Mouse (Mus musculus) limb, embryonic 12.5 days (tissue): ENCODE data around the gene Mical3. TPM values are rescaled to one million over a fixed set of nuclear protein-coding genes. Genes with fewer than 3 reads are reported as not detected.

ENCODE experiments used
- ATAC-seq: fragments of 200-750 bp; cut with Nextera tagmentation; 2 replicates; pipeline ENCODE4 v1.8.0; 2017; ENCODE audit warnings: low read depth, moderate TSS enrichment; ENCODE audit not compliant: insufficient number of reproducible peaks, insufficient read depth, low FRiP score, low TSS enrichment
- H3K27ac ChIP-seq: fragments of 300-500 bp; sonication (generic); 2 replicates; pipeline ENCODE4 v1.5.1; 2016; ENCODE audit warnings: mild to moderate bottlenecking, moderate library complexity
- H3K27me3 ChIP-seq: fragments of 300-500 bp; sonication (generic); 2 replicates; pipeline ENCODE4 v1.6.1; 2016; ENCODE audit warnings: mild to moderate bottlenecking, moderate library complexity
- H3K36me3 ChIP-seq: fragments of 300-500 bp; sonication (generic); 2 replicates; pipeline ENCODE4 v1.6.1; 2016; ENCODE audit warnings: mild to moderate bottlenecking, moderate library complexity
- H3K4me1 ChIP-seq: fragments of 300-500 bp; sonication (generic); replicated peaks from 2 replicates; pipeline ENCODE4 v1.6.1; 2016
- H3K4me2 ChIP-seq: fragments of 300-500 bp; sonication (generic); 2 replicates; pipeline ENCODE4 v1.6.1; 2016; ENCODE audit warnings: mild to moderate bottlenecking, moderate library complexity
- H3K4me3 ChIP-seq: fragments of 300-500 bp; sonication (generic); replicated peaks from 2 replicates; pipeline ENCODE4 v1.5.1; 2016; ENCODE audit warnings: mild to moderate bottlenecking
- H3K9ac ChIP-seq: fragments of 300-500 bp; sonication (generic); replicated peaks from 2 replicates; pipeline ENCODE4 v1.6.1; 2016; ENCODE audit warnings: mild to moderate bottlenecking, moderate library complexity
- H3K9me3 ChIP-seq: fragments of 300-500 bp; sonication (generic); 2 replicates; pipeline ENCODE4 v1.6.1; 2016; ENCODE audit warnings: mild to moderate bottlenecking, moderate library complexity
- WGBS: fragments of 180-500 bp; shearing (Covaris S2); methylation state at CpG from one replicate; pipeline ENCODE4 v1.1.7; 2016; 5-methylcytosine and 5-hydroxymethylcytosine counted together
- polyA plus RNA-seq: library from polyadenylated mRNA; unstranded; fragments of >200 nt; fragmentation: Nextera tagmentation; extraction: Ambion mirVana; gene quantifications from 2 replicates; pipeline ENCODE4 v1.2.1, GENCODE M21; 2016

Gene Mical3
- polyA plus RNA-seq, 1 experiment from 2014 or later = 10.8 TPM

GRCm38 (mm10) chr6:121009651-121010050 lies 121.1 kb downstream of the Mical3 start:
- no peak for ATAC-seq
- Histone ChIP-seq H3K9me3 (no peaks in the 10 kb centered on the region), H3K4me2 (no peak overlapping the region), H3K27ac (no peak overlapping the region), H3K27me3 (no peaks in the 10 kb centered on the region), H3K4me1 (no peaks in the 10 kb centered on the region), H3K4me3 (no peak overlapping the region), H3K36me3 (peaks cover 41% of the 10 kb centered on the region; the same call in 1 of the 2 replicates), H3K9ac (no peak overlapping the region)
- whole genome bisulfite sequencing = 92% methylated on average over 8 of the region's 8 CpGs

DNA sequence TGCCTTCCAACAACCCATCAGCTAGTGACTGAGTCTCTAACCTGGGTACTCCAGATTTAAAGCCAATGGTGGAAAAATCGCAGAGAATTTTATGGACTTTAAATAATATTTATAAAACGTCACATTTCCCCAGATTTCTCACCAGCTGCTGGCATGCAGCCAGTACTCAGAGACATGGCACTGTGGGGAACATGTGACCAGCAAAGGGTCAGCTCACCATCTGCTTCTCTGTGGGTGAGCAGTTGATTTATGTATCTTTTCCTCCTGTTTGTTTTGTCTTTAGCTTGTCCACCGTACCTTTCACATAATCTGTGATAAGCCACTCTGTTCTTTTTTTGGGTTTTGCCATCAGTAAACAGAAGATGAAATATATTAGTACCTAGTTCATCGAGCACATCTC lies 125.8 kb downstream of the Mical3 start:
- Histone ChIP-seq H3K27ac (no peak overlapping the region), H3K9ac (no peak overlapping the region), H3K4me1 (no peaks in the 10 kb centered on the region), H3K9me3 (no peaks in the 10 kb centered on the region), H3K36me3 (peaks cover 47% of the 10 kb centered on the region), H3K27me3 (no peaks in the 10 kb centered on the region), H3K4me2 (no peak overlapping the region), H3K4me3 (no peak overlapping the region)
- WGBS = 55% methylated on average over 4 of the region's 4 CpGs
- ATAC-seq = no peak

DNA sequence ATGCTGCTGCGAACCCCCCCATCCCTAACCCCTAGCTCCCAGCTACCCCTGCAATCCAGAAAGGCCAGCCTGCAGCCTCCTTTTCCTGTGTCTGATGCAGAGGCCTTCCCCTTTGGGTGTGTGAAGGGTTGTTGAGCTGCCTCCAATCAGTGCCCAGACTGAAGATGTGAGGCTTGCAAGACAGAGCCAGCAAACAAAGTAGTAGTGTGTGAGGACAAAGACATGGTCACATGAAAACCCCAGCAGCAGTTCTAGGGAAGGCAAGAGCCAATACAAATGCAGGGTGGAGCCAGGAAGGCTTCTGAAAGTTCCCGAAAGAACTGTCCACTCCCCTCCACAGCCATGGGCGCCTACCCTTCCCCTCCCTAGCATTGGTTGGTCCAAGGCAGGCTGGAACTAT lies 127.8 kb downstream of the Mical3 start:
- H3K9ac ChIP-seq = no peak overlapping the region; the same call in 1 of the 2 replicates
- no peak overlapping the region for H3K27ac ChIP-seq

DNA sequence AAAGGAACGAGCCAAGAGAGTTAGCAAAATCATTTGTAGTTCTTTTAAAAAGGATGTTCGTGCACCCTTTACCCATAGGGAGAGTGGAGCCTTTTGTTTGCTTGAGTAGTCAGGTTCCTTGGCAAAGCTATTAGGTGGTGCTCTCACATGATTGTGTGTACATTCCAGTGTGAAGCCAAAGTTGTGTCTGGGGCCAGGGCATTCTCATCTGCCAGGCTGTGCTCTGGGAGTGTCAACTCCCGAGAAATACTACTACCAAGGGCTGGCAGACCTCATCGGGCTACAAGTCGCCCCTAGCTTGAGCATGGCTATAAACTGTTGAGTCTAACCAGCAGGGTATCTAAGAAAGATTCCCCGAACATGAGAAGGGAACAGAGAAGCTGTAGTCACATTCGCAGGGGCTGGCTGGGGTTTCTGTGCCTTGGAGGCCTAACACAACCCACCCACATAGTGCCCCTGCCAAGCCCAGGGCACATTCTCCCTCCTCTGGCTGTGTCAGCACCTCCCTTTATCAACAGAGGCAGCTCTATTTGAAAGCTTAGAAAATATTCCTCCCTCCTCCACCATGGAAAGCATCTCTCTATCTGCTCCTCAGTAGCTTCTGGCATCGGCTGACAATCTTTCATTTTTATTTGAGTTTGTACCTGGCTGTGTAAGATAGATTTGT lies 130.8 kb downstream of the Mical3 start:
- peaks cover 5% of the 10 kb centered on the region; the same call in 1 of the 2 replicates for H3K4me1 ChIP-seq
- no peaks in the 10 kb centered on the region for H3K27me3 ChIP-seq
- no peak overlapping the region for H3K4me2 ChIP-seq
- no peaks in the 10 kb centered on the region for H3K9me3 ChIP-seq
- WGBS = 80% methylated on average over 8 of the region's 8 CpGs
- H3K27ac ChIP-seq = no peak overlapping the region
- H3K36me3 ChIP-seq = peaks cover 30% of the 10 kb centered on the region
- H3K4me3 ChIP-seq = no peak overlapping the region
- no peak for ATAC-seq
- H3K9ac ChIP-seq = no peak overlapping the region

More for the DNA sequence above, 127.8 kb downstream of the Mical3 start:
- Histone ChIP-seq H3K27me3 (no peaks in the 10 kb centered on the region), H3K4me1 (peaks cover 5% of the 10 kb centered on the region; the same call in 1 of the 2 replicates), H3K4me2 (no peak overlapping the region), H3K4me3 (no peak overlapping the region), H3K36me3 (peaks cover 40% of the 10 kb centered on the region), H3K9me3 (no peaks in the 10 kb centered on the region)
- 83% methylated on average over 3 of the region's 3 CpGs for WGBS
- no peak for ATAC-seq

- peaks cover 5% of the 10 kb centered on the region; the same call in 1 of the 2 replicates for H3K4me1 ChIP-seq
- peak overlapping the region; percentile 14; the same call in 1 of the 2 replicates for H3K27ac ChIP-seq
- no peak for ATAC-seq
- H3K9ac ChIP-seq = no peak overlapping the region
- no peaks in the 10 kb centered on the region for H3K27me3 ChIP-seq
- H3K36me3 ChIP-seq = peaks cover 30% of the 10 kb centered on the region
- H3K9me3 ChIP-seq = no peaks in the 10 kb centered on the region
- H3K4me2 ChIP-seq = no peak overlapping the region
- no peak overlapping the region for H3K4me3 ChIP-seq
- WGBS = 71% methylated on average over 5 of the region's 5 CpGs
These were observed 131.7 kb downstream of the Mical3 start for GRCm38 (mm10) chr6:120999087-120999486.

DNA sequence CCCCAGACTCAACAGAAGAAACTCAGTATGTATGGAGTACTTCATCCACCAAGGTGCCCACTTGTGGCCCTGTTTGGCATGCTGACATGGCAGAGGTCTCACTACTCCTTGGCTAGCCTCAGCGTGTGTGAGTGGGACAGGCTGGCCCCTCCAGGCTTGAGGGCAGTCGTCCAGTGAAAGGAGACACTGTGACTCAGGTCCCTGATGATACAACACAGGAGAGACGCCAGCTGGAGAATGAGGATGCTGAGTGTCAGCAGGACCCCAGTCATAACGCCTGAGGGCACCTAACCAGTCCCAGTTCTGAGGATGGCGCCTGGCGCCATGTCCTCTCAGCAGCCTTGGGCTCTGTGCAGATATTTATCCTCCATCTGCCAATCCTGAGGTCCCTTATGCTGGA lies 134.2 kb downstream of the Mical3 start:
- Histone ChIP-seq H3K4me3 (no peak overlapping the region), H3K36me3 (peaks cover 16% of the 10 kb centered on the region), H3K9me3 (no peaks in the 10 kb centered on the region), H3K4me1 (peaks cover 5% of the 10 kb centered on the region; the same call in 1 of the 2 replicates), H3K27ac (no peak overlapping the region), H3K4me2 (no peak overlapping the region), H3K9ac (no peak overlapping the region), H3K27me3 (no peaks in the 10 kb centered on the region)
- no peak for ATAC-seq
- 88% methylated on average over 6 of the region's 6 CpGs for WGBS

DNA sequence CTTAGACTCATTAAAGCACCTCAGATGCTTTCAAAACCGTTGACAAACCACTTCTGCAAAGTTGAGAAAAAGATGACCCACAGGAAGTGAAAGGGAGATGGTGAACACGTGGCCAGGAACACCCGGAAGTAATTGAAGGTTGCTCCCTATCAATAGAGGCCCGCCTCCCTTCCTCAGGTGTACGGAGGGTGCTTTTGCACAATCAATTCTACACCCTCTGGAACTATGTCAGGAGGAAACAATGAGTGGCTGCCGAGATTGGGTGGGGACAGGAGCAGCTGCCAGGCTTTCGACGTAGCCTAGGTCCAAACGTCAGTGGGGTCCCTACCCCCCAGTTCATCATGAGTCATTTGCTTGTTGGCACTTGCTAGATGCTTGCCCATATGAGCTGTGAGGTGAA lies 135.3 kb downstream of the Mical3 start:
- H3K9ac ChIP-seq = no peak overlapping the region
- WGBS = 89% methylated on average over 9 of the region's 9 CpGs
- H3K4me3 ChIP-seq = no peak overlapping the region
- H3K4me1 ChIP-seq = peaks cover 5% of the 10 kb centered on the region; the same call in 1 of the 2 replicates
- ATAC-seq = no peak
- H3K27me3 ChIP-seq = no peaks in the 10 kb centered on the region
- H3K36me3 ChIP-seq = peaks cover 5% of the 10 kb centered on the region
- no peaks in the 10 kb centered on the region for H3K9me3 ChIP-seq
- H3K27ac ChIP-seq = no peak overlapping the region
- no peak overlapping the region for H3K4me2 ChIP-seq

- H3K4me1 ChIP-seq = peaks cover 20% of the 10 kb centered on the region
- H3K27me3 ChIP-seq = no peaks in the 10 kb centered on the region
- no peak overlapping the region for H3K27ac ChIP-seq
- no peak overlapping the region for H3K9ac ChIP-seq
- H3K4me3 ChIP-seq = no peak overlapping the region
- no peak for ATAC-seq
- no peak overlapping the region for H3K4me2 ChIP-seq
- no peaks in the 10 kb centered on the region for H3K36me3 ChIP-seq
- no peaks in the 10 kb centered on the region for H3K9me3 ChIP-seq
- 90% methylated on average over 6 of the region's 6 CpGs for WGBS
These were observed 138.9 kb downstream of the Mical3 start for GRCm38 (mm10) chr6:120991857-120992256.

DNA sequence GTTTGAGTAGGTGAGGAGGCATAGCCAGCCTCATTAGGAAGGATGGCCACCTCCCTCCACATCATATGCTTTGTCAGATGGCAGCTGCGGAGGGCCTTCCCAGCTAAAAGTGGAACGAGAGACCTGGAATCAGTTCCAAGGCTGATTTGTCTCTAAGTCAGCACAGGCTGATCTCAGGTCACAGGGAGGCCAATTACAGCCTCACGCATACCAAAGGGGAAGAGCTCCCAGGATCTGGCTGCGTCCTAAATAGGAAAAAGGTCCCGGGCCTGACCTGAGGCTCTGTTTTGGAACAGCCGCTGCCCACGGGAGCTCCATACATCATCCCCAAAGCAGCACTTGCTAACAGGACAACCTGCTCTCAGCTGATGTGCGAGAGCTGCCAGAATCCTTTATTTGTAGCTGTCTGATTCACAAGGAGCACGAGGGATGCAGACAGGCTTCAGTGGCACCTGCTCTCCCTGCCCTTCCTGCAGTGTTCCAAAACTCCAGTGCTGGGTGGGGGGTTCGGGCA lies 143.2 kb downstream of the Mical3 start:
- Histone ChIP-seq H3K9ac (no peak overlapping the region), H3K4me3 (no peak overlapping the region), H3K27ac (no peak overlapping the region), H3K27me3 (no peaks in the 10 kb centered on the region), H3K9me3 (no peaks in the 10 kb centered on the region), H3K4me1 (peaks cover 20% of the 10 kb centered on the region), H3K4me2 (no peak overlapping the region), H3K36me3 (no peaks in the 10 kb centered on the region; the same call in 1 of the 2 replicates)
- ATAC-seq = no peak
- 26% methylated on average over 10 of the region's 10 CpGs for WGBS

GRCm38 (mm10) chr6:120987164-120987563 lies 143.6 kb downstream of the Mical3 start:
- no peak overlapping the region for H3K27ac ChIP-seq
- no peak overlapping the region for H3K4me2 ChIP-seq
- H3K4me1 ChIP-seq = peaks cover 20% of the 10 kb centered on the region
- H3K36me3 ChIP-seq = peaks cover 4% of the 10 kb centered on the region; the same call in 1 of the 2 replicates
- H3K9ac ChIP-seq = no peak overlapping the region
- H3K27me3 ChIP-seq = no peaks in the 10 kb centered on the region
- no peaks in the 10 kb centered on the region for H3K9me3 ChIP-seq
- no peak for ATAC-seq
- H3K4me3 ChIP-seq = no peak overlapping the region
- WGBS = 77% methylated on average over 10 of the region's 10 CpGs

- 97% methylated on average over 3 of the region's 3 CpGs for WGBS
- H3K36me3 ChIP-seq = peaks cover 11% of the 10 kb centered on the region; the same call in 1 of the 2 replicates
- no peak overlapping the region for H3K27ac ChIP-seq
- no peak overlapping the region for H3K4me2 ChIP-seq
- H3K4me1 ChIP-seq = peaks cover 20% of the 10 kb centered on the region
- H3K9ac ChIP-seq = no peak overlapping the region
- H3K27me3 ChIP-seq = no peaks in the 10 kb centered on the region
- ATAC-seq = no peak
- no peak overlapping the region for H3K4me3 ChIP-seq
- H3K9me3 ChIP-seq = no peaks in the 10 kb centered on the region
These were observed 144.6 kb downstream of the Mical3 start for GRCm38 (mm10) chr6:120986172-120986571.
